Mouse (Mus musculus) C2C12 (cell line): ENCODE measurements around the gene Gm20388.

Experiments used
- CEBPB ChIP-seq: IDR thresholded peaks from one replicate; pipeline ENCODE4 v1.6.1; 2011; ENCODE audit warnings: low read depth, mild to moderate bottlenecking, control low read depth, moderate library complexity
- CTCF ChIP-seq: IDR thresholded peaks from one replicate; pipeline ENCODE4 v1.5.1; 2011; ENCODE audit not compliant: control insufficient read depth, insufficient read depth, insufficient read length
- MAX ChIP-seq: IDR thresholded peaks from one replicate; pipeline ENCODE4 v1.6.1; 2011; ENCODE audit warnings: mild to moderate bottlenecking, control low read depth
- USF1 ChIP-seq: IDR thresholded peaks from one replicate; pipeline ENCODE4 v1.6.1; 2011; ENCODE audit warnings: low read depth, mild to moderate bottlenecking, control low read depth, moderate library complexity

- TF ChIP-seq CTCF (no peak), CEBPB (no peak), USF1 (no peak), MAX (no peak)
Measured at GRCm38 (mm10) chr8:120890068-120890467, 979.4 kb downstream of the Gm20388 start.
